Mouse (Mus musculus) ES-Bruce4 (cell line): ENCODE data around the gene Tldc2. TPM values are rescaled to one million over a fixed set of nuclear protein-coding genes. Genes with fewer than 3 reads are reported as not detected.

Experiments
- H3K27ac ChIP-seq: 2 replicates; pipeline ENCODE4 v1.5.1; 2012; ENCODE audit warnings: low read length, inconsistent platforms; ENCODE audit not compliant: insufficient read depth
- H3K27me3 ChIP-seq: 2 replicates; pipeline ENCODE4 v1.6.1; 2012; ENCODE audit warnings: mild to moderate bottlenecking, low read length, inconsistent platforms; ENCODE audit not compliant: control insufficient read depth, poor library complexity, insufficient read depth, severe bottlenecking
- H3K36me3 ChIP-seq: 2 replicates; pipeline ENCODE4 v1.6.1; 2012; ENCODE audit warnings: inconsistent platforms, mild to moderate bottlenecking, low read length, moderate library complexity; ENCODE audit not compliant: control insufficient read depth, poor library complexity, insufficient read depth, severe bottlenecking
- H3K4me1 ChIP-seq: one replicate; pipeline ENCODE4 v1.8.1; 2011; ENCODE audit warnings: low read length; ENCODE audit not compliant: control insufficient read depth, insufficient read depth
- H3K4me3 ChIP-seq: 2 replicates; pipeline ENCODE4 v1.5.1; 2011; ENCODE audit warnings: low read depth, mild to moderate bottlenecking, low read length
- H3K9ac ChIP-seq: 2 replicates; pipeline ENCODE4 v1.6.1; 2012; ENCODE audit warnings: low read depth, mild to moderate bottlenecking, inconsistent platforms; ENCODE audit not compliant: poor library complexity, severe bottlenecking
- H3K9me3 ChIP-seq: replicated peaks from 2 replicates; pipeline ENCODE4 v1.6.1; 2012; ENCODE audit warnings: mild to moderate bottlenecking, low read length, inconsistent platforms; ENCODE audit not compliant: control insufficient read depth, poor library complexity, insufficient read depth, severe bottlenecking
- CTCF ChIP-seq: IDR thresholded peaks from one replicate; pipeline ENCODE4 v1.8.1; 2011; ENCODE audit warnings: low read depth, low read length
- EP300 ChIP-seq: IDR thresholded peaks from 2 replicates; pipeline ENCODE4 v1.6.1; 2011; ENCODE audit warnings: low read depth, low read length; ENCODE audit not compliant: insufficient read depth
- POLR2A ChIP-seq: IDR thresholded peaks from one replicate; pipeline ENCODE4 v1.8.1; 2011; ENCODE audit warnings: low read length; ENCODE audit not compliant: insufficient read depth
- polyA plus RNA-seq: library from polyadenylated mRNA; stranded (reverse); fragments of >200 nt; gene quantifications from 2 replicates; pipeline ENCODE4 v1.2.4, GENCODE M21; 2011; ENCODE audit warnings: low read depth; ENCODE audit not compliant: missing spikeins, insufficient read depth, insufficient read length

The Tldc2 gene
- polyA plus RNA-seq, 1 experiment: not detected

DNA sequence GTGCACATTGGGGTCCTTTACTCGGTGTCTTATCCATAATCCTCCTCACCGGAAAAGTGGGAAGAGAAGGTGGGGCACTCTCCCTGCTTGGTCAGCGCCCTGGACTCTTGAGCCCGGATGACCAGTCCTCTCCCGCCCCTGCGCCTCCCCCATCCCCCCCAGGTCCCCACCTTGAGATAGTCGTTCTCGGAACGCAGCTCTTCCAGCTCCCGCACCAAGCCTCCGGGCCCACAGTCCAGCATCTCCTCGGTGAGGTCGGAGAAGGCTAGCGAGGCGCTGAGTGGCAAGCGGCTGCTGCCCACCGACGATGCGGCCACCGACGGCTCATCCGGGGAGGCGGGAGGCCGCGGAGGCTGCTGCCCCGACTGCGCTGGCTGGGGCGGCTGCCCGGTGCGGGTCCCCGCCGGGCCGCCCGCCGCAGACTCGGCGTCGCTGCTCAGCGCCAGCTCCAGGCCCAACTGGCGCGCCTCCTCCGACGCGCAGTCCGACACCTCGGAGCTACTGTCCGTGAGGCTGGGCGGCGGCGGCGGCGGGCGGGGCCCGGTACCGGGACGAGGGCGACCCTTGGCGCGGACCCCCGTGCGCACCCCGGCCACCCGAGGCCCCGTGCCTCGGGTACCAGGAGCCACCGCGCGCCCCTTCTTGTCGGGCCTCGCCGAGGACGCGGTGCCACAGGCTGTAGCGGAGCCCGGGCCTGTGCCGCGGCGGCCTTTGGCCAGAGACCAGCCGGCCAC lies 8.6 kb upstream of the Tldc2 start:
- Histone ChIP-seq H3K27ac (no peak overlapping the region), H3K4me3 (peak overlapping the region; percentile 88), H3K27me3 (peaks cover 5% of the 10 kb centered on the region; the same call in 1 of the 2 replicates), H3K4me1 (no peaks in the 10 kb centered on the region), H3K9me3 (no peaks in the 10 kb centered on the region), H3K9ac (peak overlapping the region; percentile 85), H3K36me3 (no peaks in the 10 kb centered on the region)
- TF ChIP-seq CTCF (no peak), EP300 (no peak), POLR2A (no peak)

DNA sequence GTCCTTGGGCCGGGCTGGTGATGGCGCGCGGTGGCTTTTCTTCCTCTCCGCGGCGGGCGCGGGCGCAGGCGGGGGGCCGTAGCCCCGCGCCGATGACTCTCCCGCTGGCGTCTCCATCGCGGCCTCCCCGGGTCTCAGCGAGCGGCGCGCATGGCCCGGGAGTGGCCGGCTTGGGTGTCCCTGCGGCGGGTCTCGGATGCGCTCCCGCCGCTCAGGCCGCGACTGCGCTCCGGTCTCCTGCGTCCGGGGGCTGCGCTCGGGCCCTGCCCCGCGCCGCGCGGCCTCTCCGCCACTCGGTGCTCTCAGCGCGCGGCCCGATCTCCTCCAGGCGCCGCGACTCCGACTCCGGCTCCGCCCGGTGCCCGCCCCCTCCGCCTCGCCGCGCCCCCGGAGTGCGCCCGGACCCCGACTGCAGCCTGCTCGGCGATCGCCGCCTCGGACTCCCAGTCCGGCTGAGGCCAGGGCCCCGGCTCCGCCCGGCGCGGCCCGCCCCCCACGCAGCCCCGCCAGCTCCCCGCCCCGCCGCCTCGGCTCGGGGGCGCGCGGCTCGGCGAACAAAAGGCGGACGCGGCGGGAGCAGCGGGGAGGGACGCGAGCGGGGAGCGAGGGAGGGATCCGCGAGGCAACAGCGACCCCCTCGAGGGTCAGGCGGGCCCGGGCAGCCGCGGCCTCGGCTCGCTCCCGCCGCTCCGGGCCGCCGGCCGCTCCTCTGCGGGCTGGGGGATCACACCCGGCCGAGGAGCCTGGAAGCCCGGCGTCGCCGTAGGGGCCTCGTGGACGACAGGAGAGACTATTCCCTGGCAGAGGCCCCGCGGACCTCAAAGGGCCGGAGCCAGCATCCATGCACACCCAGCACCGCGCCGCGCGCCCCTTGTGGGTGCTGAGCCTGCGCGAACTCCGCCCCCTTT lies 7.8 kb upstream of the Tldc2 start, which contains the start of gene Soga1:
TSS of gene Soga1 (minus strand) at position 462 of the 908 bp plus-strand sequence.
- H3K27me3 ChIP-seq: peaks cover 5% of the 10 kb centered on the region; the same call in 1 of the 2 replicates
- TF ChIP-seq POLR2A (no peak), CTCF (peak; percentile 26)
- no peaks in the 10 kb centered on the region for H3K4me1 ChIP-seq
- no peaks in the 10 kb centered on the region for H3K36me3 ChIP-seq
- H3K9me3 ChIP-seq: no peaks in the 10 kb centered on the region
- H3K4me3 ChIP-seq: peak within 1 kb of the TSS; percentile 88
- H3K9ac ChIP-seq: peak within 1 kb of the TSS; percentile 85
- no peak within 1 kb of the TSS for H3K27ac ChIP-seq

GRCm38 (mm10) chr2:157079701-157080180 lies 7.1 kb upstream of the Tldc2 start:
- Histone ChIP-seq H3K9me3 (no peaks in the 10 kb centered on the region), H3K9ac (peak overlapping the region; percentile 85), H3K27ac (no peak overlapping the region), H3K4me3 (peak overlapping the region; percentile 88), H3K4me1 (no peaks in the 10 kb centered on the region), H3K36me3 (no peaks in the 10 kb centered on the region), H3K27me3 (peaks cover 5% of the 10 kb centered on the region; the same call in 1 of the 2 replicates)
- no peak for TF ChIP-seq EP300
- no peak for TF ChIP-seq CTCF
- no peak for TF ChIP-seq POLR2A

DNA sequence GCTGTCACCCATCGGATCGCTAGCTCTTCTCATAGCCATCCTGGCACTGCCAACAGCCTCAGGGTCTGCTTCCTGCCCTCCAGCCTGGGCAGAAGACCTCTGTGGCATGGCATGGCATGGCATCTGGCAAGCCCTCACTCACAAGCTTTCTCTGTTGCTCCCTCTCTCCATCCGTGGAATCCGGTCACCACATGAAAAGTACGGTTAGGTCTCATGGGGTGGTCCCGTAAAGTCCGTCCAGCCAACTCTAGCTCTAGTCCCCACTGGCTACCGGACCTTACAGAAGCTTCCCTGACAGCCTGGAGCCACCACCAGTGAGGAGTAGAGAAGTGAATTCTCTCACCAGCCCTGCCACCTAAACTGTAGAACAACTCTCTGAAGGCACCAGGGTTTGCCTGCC lies 5.5 kb upstream of the Tldc2 start:
- Histone ChIP-seq H3K27me3 (peaks cover 5% of the 10 kb centered on the region; the same call in 1 of the 2 replicates), H3K4me1 (no peaks in the 10 kb centered on the region), H3K9ac (no peak overlapping the region), H3K4me3 (no peak overlapping the region), H3K9me3 (no peaks in the 10 kb centered on the region), H3K27ac (no peak overlapping the region), H3K36me3 (no peaks in the 10 kb centered on the region)
- TF ChIP-seq CTCF: no peak
- TF ChIP-seq POLR2A: no peak
- no peak for TF ChIP-seq EP300

- Histone ChIP-seq H3K27ac (no peak overlapping the region), H3K4me1 (no peaks in the 10 kb centered on the region), H3K36me3 (no peaks in the 10 kb centered on the region), H3K4me3 (no peak overlapping the region), H3K9me3 (no peaks in the 10 kb centered on the region), H3K27me3 (peaks cover 5% of the 10 kb centered on the region; the same call in 1 of the 2 replicates), H3K9ac (no peak overlapping the region)
- TF ChIP-seq EP300: no peak
- TF ChIP-seq POLR2A: no peak
- TF ChIP-seq CTCF: no peak
Measured at GRCm38 (mm10) chr2:157081960-157082359, 4.9 kb upstream of the Tldc2 start.
